Mouse (Mus musculus): ENCODE data around the gene Tbx2. TPM values are rescaled to one million over a fixed set of nuclear protein-coding genes. Genes with fewer than 3 reads are reported as not detected.

Gene Tbx2
- total RNA-seq, 1 experiment: 0.80 TPM

- Histone ChIP-seq H3K4me3 (ENCODE audit: insufficient read depth in 1 of 2, low read depth in 1 of 2, low read length in 2 of 2, poor library complexity in 1 of 2, severe bottlenecking in 1 of 2) (peak overlapping the region; percentile 69 to 78), H3K4me1 (ENCODE audit: control insufficient read depth in 2 of 2, insufficient read depth in 2 of 2, low read length in 2 of 2, poor library complexity in 1 of 2) (peaks cover 0 to 2% of the 10 kb centered on the region in 2 experiments; a peak in 1 of 4 replicates), H3K27ac (ENCODE audit: insufficient read depth, low read depth, low read length, poor library complexity, severe bottlenecking) (no peak overlapping the region), H3K9me3 (ENCODE audit: control insufficient read depth, insufficient read depth, low read depth, low read length) (no peaks in the 10 kb centered on the region), H3K9ac (ENCODE audit: insufficient read depth, low read depth, low read length, poor library complexity, severe bottlenecking) (peak overlapping the region; percentile 57), H3K36me3 (ENCODE audit: control insufficient read depth, insufficient read depth, low read length, poor library complexity, severe bottlenecking) (no peaks in the 10 kb centered on the region)
- TF ChIP-seq CHD2 (IDR thresholded peaks at IDR 0.05; ENCODE audit: low read depth, low read length) (no peak), ZC3H11A (IDR thresholded peaks at IDR 0.05; ENCODE audit: borderline replicate concordance, low read depth, low read length) (peak; percentile 83), MAFK (IDR thresholded peaks at IDR 0.05; ENCODE audit: insufficient read depth, low read depth, low read length) (no peak), HCFC1 (IDR thresholded peaks at IDR 0.05; ENCODE audit: borderline replicate concordance, insufficient read depth, low read length) (no peak)
- DNase-seq (ENCODE audit: low read depth, low spot score): peak; percentile 79
- in situ Hi-C loops (cut with MboI; ENCODE audit: low sequenced_read_pairs in 2 of 2, unreplicated experiment in 2 of 2): loop anchor here in 1 of 2 experiments (5.0 kb wide), 1 partner anchor 43 kb away; the partner anchor contains the start of gene Tbx4
These were observed 12.0 kb downstream of the Tbx2 start for GRCm38 (mm10) chr11:85844144-85844965.

- Histone ChIP-seq H3K4me1 (ENCODE audit: control insufficient read depth in 2 of 2, insufficient read depth in 2 of 2, low read length in 2 of 2, poor library complexity in 1 of 2) (peaks cover 0 to 2% of the 10 kb centered on the region in 2 experiments; a peak in 1 of 4 replicates), H3K27ac (ENCODE audit: insufficient read depth, low read depth, low read length, poor library complexity, severe bottlenecking) (no peak overlapping the region), H3K4me3 (ENCODE audit: insufficient read depth in 1 of 2, low read depth in 1 of 2, low read length in 2 of 2, poor library complexity in 1 of 2, severe bottlenecking in 1 of 2) (peak overlapping the region in 1 of 2 experiments; percentile 78; a peak in 3 of 4 replicates), H3K9me3 (ENCODE audit: control insufficient read depth, insufficient read depth, low read depth, low read length) (no peaks in the 10 kb centered on the region), H3K36me3 (ENCODE audit: control insufficient read depth, insufficient read depth, low read length, poor library complexity, severe bottlenecking) (no peaks in the 10 kb centered on the region), H3K9ac (ENCODE audit: insufficient read depth, low read depth, low read length, poor library complexity, severe bottlenecking) (no peak overlapping the region)
- DNase-seq (ENCODE audit: low read depth, low spot score): no peak
- in situ Hi-C loops (cut with MboI; ENCODE audit: low sequenced_read_pairs in 2 of 2, unreplicated experiment in 2 of 2): loop anchor here in 1 of 2 experiments (5.0 kb wide), 1 partner anchor 42 kb away; the partner anchor contains the start of gene Tbx4
- TF ChIP-seq HCFC1 (IDR thresholded peaks at IDR 0.05; ENCODE audit: borderline replicate concordance, insufficient read depth, low read length) (no peak), ZC3H11A (IDR thresholded peaks at IDR 0.05; ENCODE audit: borderline replicate concordance, low read depth, low read length) (no peak), MAFK (IDR thresholded peaks at IDR 0.05; ENCODE audit: insufficient read depth, low read depth, low read length) (no peak), ZNF384 (IDR thresholded peaks at IDR 0.05; ENCODE audit: low read depth, low read length) (no peak), CHD2 (IDR thresholded peaks at IDR 0.05; ENCODE audit: low read depth, low read length) (no peak)
These were observed 12.6 kb downstream of the Tbx2 start for GRCm38 (mm10) chr11:85844971-85845370.

GRCm38 (mm10) chr11:85845921-85846320 lies 13.6 kb downstream of the Tbx2 start:
- no peak overlapping the region for H3K27ac ChIP-seq (ENCODE audit: insufficient read depth, low read depth, low read length, poor library complexity, severe bottlenecking)
- peaks cover 0 to 3% of the 10 kb centered on the region in 2 experiments; a peak in 2 of 4 replicates for H3K4me1 ChIP-seq (ENCODE audit: control insufficient read depth in 2 of 2, insufficient read depth in 2 of 2, low read length in 2 of 2, poor library complexity in 1 of 2)
- no peak overlapping the region for H3K4me3 ChIP-seq (ENCODE audit: insufficient read depth in 1 of 2, low read depth in 1 of 2, low read length in 2 of 2, poor library complexity in 1 of 2, severe bottlenecking in 1 of 2)
- no peak overlapping the region for H3K9ac ChIP-seq (ENCODE audit: insufficient read depth, low read depth, low read length, poor library complexity, severe bottlenecking)
- H3K9me3 ChIP-seq (ENCODE audit: control insufficient read depth, insufficient read depth, low read depth, low read length): no peaks in the 10 kb centered on the region
- no peaks in the 10 kb centered on the region for H3K36me3 ChIP-seq (ENCODE audit: control insufficient read depth, insufficient read depth, low read length, poor library complexity, severe bottlenecking)
- TF ChIP-seq CHD2 (IDR thresholded peaks at IDR 0.05; ENCODE audit: low read depth, low read length): no peak
- in situ Hi-C loops (cut with MboI; ENCODE audit: low sequenced_read_pairs in 2 of 2, unreplicated experiment in 2 of 2): no loop called here
- DNase-seq (ENCODE audit: low read depth, low spot score): no peak

GRCm38 (mm10) chr11:85846509-85846908 lies 14.2 kb downstream of the Tbx2 start:
- in situ Hi-C loops (cut with MboI; ENCODE audit: low sequenced_read_pairs in 2 of 2, unreplicated experiment in 2 of 2): no loop called here
- no peak for DNase-seq (ENCODE audit: low read depth, low spot score)
- H3K9me3 ChIP-seq (ENCODE audit: control insufficient read depth, insufficient read depth, low read depth, low read length): no peaks in the 10 kb centered on the region
- peaks cover 0 to 8% of the 10 kb centered on the region in 2 experiments; a peak in 2 of 4 replicates for H3K4me1 ChIP-seq (ENCODE audit: control insufficient read depth in 2 of 2, insufficient read depth in 2 of 2, low read length in 2 of 2, poor library complexity in 1 of 2)
- H3K4me3 ChIP-seq (ENCODE audit: insufficient read depth in 1 of 2, low read depth in 1 of 2, low read length in 2 of 2, poor library complexity in 1 of 2, severe bottlenecking in 1 of 2): no peak overlapping the region
- TF ChIP-seq ZNF384 (IDR thresholded peaks at IDR 0.05; ENCODE audit: low read depth, low read length) (no peak), CHD2 (IDR thresholded peaks at IDR 0.05; ENCODE audit: low read depth, low read length) (no peak), MAFK (IDR thresholded peaks at IDR 0.05; ENCODE audit: insufficient read depth, low read depth, low read length) (no peak), ZC3H11A (IDR thresholded peaks at IDR 0.05; ENCODE audit: borderline replicate concordance, low read depth, low read length) (no peak), HCFC1 (IDR thresholded peaks at IDR 0.05; ENCODE audit: borderline replicate concordance, insufficient read depth, low read length) (no peak)
- H3K27ac ChIP-seq (ENCODE audit: insufficient read depth, low read depth, low read length, poor library complexity, severe bottlenecking): no peak overlapping the region
- no peak overlapping the region for H3K9ac ChIP-seq (ENCODE audit: insufficient read depth, low read depth, low read length, poor library complexity, severe bottlenecking)
- H3K36me3 ChIP-seq (ENCODE audit: control insufficient read depth, insufficient read depth, low read length, poor library complexity, severe bottlenecking): no peaks in the 10 kb centered on the region

All from ES-E14 (cell line).